Mouse (Mus musculus): ENCODE data around the gene Zfp366. TPM values are rescaled to one million over a fixed set of nuclear protein-coding genes. Genes with fewer than 3 reads are reported as not detected.

Zfp366 gene
- total RNA-seq, 2 experiments from 2014 or later, result 4.8 to 6.9 TPM

DNA sequence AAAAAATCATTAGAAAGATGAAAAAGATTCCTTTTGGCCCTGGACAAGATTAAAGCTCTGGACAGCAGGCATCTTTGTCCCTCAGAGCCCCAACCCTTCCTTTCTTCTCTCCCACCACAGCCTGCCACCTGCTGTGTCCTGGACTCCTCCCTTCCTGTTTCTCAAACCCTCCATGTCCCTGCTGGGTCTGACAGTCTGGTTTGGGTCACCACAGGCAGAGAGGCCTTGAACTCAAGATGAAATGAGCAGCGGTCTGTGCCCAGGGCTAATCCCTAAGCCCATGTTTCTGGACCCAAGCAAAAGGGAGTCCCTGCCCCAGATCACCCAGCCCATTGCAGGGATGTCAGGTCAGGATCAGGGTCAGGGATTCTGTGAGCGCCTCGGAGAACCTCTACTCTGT is 60.3 kb downstream of the Zfp366 start:
- DNase-seq (ENCODE audit: low spot score in 2 of 2), result no peak

DNA sequence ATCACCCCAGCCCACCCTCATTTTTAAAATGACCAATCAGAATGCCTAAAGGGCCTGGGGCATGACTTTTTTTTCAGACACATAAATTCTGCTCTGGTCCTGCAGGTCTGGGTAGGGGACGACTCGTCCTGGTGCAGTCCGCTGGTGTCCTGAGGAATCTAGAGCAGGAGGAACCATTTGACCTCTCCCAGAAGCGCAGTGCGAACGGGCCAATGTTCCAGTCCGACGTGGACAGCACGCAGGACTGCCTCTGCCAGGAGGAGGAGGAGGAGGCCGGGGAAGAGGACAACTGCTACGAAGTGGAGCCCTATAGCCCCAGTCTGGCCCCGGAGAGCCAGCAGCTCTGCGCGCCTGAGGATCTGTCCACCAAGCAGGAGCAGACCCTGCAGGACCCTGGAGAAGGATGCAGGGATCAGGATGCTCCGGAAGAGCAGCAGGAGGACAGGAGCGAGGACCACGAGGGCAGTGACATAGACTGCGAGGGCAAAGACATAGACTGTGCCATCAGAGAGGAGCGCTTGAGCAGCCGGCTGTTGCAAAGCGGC is 61.4 kb downstream of the Zfp366 start:
- no peak for DNase-seq (ENCODE audit: low spot score in 2 of 2)

GRCm38 (mm10) chr13:99250806-99251205 is 66.2 kb downstream of the Zfp366 start:
- no peak for DNase-seq (ENCODE audit: low spot score in 2 of 2)

DNA sequence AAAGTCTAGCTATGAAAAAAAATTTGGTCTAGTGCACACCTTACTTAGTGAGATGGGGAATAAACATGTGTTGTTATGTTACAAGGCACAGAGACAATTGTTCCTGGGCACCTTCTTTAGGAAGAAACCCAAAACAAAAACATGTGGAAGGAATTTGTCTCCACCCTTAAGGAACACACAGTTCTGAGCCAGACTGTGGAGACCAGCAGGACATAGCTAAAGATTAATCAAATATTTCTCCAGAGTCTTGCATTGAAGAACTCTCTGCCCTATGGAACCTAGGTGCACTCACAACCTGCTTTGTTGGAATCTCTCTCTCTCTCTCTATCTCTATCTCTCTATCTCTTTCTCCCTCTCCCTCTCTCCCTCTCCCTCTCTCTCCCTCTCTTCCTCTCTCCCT is 69.6 kb downstream of the Zfp366 start:
- DNase-seq (ENCODE audit: low spot score in 2 of 2), result no peak

GRCm38 (mm10) chr13:99254781-99255180 is 70.2 kb downstream of the Zfp366 start:
- no peak for DNase-seq (ENCODE audit: low spot score in 2 of 2)

DNA sequence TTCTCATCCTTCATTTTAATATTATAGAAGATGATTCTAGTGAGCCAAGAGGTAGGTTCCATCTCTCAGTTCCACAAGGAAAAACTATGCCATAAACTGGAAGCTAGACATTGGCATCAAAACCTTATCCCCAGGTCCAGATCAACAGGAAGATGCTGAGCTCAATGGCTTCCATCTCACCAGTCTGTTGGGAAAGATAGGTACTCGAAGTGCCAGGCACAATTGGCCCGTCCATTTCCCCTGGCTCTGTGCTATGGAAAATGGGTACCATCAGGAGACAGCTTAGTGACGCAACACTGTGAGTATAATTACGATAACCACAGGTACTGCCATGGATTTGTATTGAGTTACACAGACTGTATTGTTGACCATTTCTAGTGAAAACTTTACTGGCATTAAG is 72.3 kb downstream of the Zfp366 start:
- no peak for DNase-seq (ENCODE audit: low spot score in 2 of 2)

DNA sequence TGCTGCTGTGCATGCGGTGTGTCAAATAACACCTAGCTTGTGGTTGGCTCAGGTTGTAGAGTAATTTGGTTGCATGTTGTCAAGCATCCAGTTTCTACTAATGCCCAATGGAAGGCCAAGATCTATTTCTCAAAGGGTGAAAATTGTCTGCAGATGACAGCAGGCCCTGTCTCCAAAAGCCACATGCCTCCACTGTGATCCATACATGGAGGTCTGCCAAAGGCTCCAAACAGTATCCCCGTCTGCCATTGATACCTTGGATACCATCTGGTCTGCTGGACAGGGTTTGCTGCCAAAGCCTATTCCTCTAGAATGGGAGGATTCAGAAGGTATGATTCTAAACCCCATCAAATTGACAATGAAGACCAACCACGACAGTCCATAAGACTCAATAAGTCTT is 74.1 kb downstream of the Zfp366 start:
- no peak for DNase-seq (ENCODE audit: low spot score in 2 of 2)

DNA sequence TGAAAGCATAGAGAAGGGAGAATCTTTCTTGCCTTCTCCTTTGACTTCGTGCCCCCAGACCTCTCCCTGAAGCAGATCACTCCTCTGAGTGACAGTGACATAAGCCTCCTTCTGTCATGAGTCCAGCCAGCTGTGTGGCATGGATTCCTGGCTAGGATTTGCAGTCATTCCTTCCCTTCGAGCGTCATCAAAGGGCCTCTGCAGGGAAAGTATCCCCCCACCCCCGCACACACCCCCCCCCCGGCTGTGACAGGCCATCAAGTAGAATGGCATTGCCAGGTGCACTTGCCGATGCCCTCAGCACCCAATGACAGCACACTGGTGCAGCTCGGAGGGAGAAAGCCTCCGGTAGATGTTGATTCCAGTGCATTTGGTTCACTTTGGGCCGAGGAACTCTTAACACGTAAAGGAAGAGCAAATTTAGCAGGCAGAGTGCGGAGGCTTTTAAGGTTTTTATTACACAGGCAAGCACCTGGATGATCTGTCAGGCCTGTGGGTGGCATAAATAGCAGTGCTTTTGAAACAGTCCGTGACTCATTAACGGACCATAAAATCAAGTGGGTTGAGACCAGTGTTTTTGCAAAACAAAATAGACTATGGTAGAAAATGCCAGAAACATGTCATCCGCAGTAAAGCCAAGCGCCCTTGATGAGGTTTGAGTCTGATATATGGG is 75.0 kb downstream of the Zfp366 start:
- no peak for DNase-seq (ENCODE audit: low spot score in 2 of 2)

DNA sequence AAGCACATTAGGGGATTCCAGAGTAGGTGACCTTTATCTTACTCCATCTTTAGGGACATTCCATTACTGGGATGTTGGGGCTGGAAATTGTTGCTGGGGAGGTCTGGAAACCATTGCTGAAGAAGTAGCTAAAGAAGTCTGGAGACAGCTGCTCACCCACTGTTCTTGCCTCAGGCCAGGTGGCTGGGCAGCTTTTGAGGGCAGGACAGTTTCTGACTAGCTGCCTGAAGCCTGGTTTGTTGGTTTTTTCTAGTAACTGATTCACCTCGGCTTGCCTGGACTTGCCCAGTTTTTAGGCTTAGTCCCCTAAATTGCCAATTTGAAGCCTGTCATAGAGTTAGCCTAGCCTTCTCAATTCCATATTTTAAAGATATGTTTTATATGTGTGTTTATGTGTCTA is 77.8 kb downstream of the Zfp366 start:
- DNase-seq (ENCODE audit: low spot score in 2 of 2), result no peak

DNA sequence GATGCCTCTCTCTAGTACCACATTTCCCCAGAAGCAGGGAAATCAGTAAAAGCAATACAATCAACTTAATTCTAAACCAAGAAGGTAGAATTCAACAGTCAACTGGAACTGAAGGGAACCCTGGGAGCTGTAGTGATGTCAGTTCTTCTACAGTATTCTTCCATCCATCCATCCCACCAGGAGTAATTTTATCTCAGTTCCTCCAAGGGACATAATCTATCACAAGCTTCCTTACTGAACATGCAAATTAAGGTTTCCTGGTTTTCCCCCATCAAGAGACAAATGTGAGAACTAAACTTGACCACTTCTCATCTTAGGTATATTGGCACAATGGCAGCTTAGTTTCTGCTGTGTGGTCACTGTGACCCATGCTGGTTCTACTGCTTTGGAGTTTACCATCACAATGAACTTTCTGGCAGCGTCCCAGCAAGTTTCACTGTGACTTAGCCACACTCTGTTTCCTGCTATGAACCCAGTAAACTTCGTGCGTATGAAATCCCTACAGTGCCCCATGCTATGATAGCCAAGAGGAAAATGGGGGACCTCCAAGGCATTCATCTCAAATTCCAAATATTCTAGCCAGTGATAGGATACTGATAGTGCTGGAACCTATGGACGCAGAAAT is 78.6 kb downstream of the Zfp366 start:
- no peak for DNase-seq (ENCODE audit: low spot score in 2 of 2)

GRCm38 (mm10) chr13:99264483-99264882 is 79.9 kb downstream of the Zfp366 start:
- DNase-seq (ENCODE audit: low spot score in 2 of 2), result no peak

DNA sequence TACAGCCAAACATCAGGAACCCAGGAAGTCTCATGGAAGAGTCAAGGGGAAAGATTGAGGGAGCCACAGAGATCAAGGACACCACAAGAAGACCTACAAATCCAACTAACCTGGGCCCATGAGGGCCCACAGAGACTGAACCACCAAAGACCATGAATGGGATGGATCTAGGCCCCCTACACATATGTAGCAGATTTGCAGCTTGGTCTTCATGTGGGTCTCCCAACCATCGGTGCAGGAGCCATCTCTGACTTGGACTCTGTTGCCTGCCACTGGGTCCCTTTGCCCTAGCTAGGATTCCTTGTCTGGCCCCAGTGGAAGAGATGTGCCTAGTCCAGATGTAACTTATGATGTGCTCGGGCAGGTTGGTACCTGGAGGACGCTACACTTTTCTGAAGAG is 87.4 kb downstream of the Zfp366 start:
- DNase-seq (ENCODE audit: low spot score in 2 of 2), result no peak

GRCm38 (mm10) chr13:99277521-99277920 is 92.9 kb downstream of the Zfp366 start:
- no peak for DNase-seq (ENCODE audit: low spot score in 2 of 2)

- no peak for DNase-seq (ENCODE audit: low spot score in 2 of 2)
Measured at GRCm38 (mm10) chr13:99278511-99278910, 93.9 kb downstream of the Zfp366 start.

- peak in 1 of 2 experiments; percentile 25 for DNase-seq (ENCODE audit: low spot score in 2 of 2)
Measured at GRCm38 (mm10) chr13:99279351-99279750, 94.7 kb downstream of the Zfp366 start.

DNA sequence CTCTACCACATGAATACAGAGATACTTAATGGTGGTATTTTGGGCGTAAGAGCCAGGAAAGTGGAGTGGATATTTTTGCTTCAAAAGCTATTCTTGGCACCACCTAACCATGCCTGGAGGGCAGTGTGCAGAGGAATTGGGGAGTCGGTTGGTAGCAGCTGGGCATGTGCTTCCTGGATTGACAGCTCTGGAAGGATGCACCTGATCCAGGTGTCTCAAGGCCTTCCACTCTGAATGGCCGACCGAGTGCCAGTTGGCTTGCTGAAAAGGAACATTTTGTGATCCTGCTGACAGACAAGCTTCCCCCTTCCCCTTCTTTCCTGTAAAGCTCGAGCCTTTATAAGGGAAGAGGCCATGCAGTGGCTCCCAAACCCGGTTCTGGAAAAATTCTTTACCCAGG is 98.3 kb downstream of the Zfp366 start:
- no peak for DNase-seq (ENCODE audit: low spot score in 2 of 2)

DNA sequence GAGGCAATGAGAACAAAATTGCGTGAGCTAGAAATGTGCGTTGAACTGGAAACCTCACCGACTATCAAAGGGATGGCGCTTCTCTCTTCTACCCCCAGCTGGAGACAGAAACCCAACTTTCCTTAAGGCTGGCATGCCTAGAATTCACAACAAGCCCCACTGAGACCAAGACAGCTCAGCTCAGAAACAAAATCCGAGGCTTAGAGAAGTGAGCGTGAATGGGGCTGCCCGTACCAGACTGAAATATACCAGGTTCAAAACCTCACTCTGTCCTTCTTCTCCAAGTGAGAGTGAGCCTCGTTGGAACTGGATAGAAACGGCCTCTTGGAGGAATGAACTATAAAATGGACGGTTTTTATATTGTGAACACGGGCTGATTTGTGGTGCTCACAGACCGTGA is 99.3 kb downstream of the Zfp366 start:
- DNase-seq (ENCODE audit: low spot score in 2 of 2), result no peak

DNA sequence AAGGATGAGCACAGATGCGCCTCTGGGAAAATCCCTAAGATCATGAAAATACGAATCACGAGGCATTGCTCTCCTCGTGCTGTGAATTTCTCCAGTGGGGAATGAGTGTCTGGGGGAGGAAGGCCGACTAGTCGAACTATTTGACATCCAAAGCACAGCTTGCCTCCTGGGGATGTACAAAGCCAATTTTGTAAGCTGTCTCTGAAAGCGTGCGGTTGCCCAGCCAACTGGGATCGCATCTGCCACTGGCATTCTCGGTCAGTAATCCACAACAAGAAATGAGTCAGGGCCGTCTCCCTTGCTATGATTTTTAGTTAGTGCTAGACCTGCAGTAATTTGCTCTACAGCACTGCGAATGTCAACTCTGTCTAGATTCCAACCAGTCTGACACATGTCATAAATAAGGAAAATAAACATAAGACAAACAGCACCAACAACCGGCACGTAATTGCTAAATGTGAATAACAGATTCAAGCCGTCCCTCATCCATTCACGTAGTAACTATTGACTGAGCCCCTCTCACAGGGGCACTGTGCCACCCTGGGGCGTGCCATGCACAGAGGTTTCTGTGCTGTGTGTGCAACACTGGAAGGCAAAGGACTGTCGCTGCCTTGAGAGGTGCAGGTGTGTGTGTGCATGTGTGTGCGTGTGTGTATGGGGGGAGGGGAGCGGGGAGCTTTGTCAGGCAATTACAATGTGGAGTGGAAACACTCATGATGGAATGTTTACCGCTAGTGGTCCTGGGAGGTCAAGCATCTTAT is 100.0 kb downstream of the Zfp366 start:
- no peak for DNase-seq (ENCODE audit: low spot score in 2 of 2)

GRCm38 (mm10) chr13:99285241-99285640 is 100.6 kb downstream of the Zfp366 start:
- DNase-seq (ENCODE audit: low spot score in 2 of 2), result no peak

DNA sequence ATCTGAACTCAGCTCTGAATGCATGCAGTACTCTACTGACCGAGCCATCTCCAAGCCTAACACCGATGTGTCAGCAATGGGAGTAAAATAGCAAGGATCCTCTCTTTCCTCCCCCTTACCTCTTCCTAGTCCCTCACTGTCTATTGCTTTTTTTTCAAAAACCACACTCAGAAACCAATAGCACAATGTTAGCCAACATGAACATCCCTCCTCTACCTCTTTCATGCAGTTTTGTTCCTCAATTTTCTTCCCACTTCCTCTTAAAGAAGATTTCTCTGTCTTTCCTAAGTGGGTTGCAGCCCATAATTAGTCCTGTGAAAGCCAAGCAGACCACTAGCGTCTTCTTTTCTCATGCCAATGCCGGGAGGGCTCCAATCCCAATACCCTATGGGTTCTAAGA is 102.6 kb downstream of the Zfp366 start:
- DNase-seq (ENCODE audit: low spot score in 2 of 2), result no peak

DNA sequence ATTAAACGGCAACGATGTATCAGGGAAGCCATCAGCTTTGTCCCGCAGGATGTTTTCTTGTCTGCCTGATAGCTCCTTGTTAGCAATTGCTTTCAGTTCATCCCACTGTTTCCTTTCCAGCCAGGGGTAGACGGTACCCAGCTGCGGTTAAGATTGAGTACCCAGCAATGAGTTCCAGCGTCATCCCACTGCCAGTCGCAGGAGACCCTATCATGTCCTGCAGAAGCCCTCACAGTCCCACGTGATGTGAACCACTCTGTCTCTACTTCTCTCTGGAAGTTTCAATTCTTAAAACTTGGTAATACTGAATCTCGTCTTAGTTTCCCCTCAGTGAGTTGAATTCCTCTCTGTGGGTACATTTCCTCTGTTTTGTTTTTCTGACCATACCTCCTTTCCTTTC is 103.2 kb downstream of the Zfp366 start:
- no peak for DNase-seq (ENCODE audit: low spot score in 2 of 2)

- no peak for DNase-seq (ENCODE audit: low spot score in 2 of 2)
Measured at GRCm38 (mm10) chr13:99290766-99291165, 106.1 kb downstream of the Zfp366 start.

Data from adrenal gland, postnatal 4 days (tissue).